Mouse (Mus musculus): Measurements from ENCODE around the gene Prkar2b.

The Prkar2b gene

GRCm38 (mm10) chr12:31966405-31966804 is 94.7 kb downstream of the Prkar2b start:
- in situ Hi-C loops (cut with MboI): loop anchor here (5.0 to 25.0 kb wide), 3 partner anchors 176 to 421 kb away; partner anchors contain the start of gene Ccdc71l

- in situ Hi-C loops (cut with MboI): loop anchor here (5.0 to 25.0 kb wide), 3 partner anchors 177 to 422 kb away; partner anchors contain the start of gene Ccdc71l
These were observed 95.4 kb downstream of the Prkar2b start for GRCm38 (mm10) chr12:31965517-31966212.

DNA sequence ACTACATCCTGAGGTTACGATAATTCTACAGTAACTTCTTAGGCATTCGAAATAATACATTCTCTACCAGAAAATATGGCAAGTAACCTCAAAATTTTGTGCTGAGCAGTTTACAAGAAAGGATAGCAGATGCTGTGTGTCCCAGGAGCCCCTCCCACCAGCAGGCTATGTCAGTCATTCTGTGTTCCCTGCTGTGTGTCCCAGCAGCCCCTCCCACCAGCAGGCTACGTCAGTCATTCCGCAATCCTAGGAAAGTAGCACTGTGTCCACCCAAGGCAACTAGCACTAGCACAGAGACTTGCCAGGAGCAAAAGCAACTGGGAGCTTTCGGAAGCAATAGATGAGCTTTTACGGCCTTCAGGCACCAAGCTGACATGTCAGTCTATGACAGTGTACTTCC is 97.0 kb downstream of the Prkar2b start:
- in situ Hi-C loops (cut with MboI): loop anchor here (25.0 kb wide), 1 partner anchor 423 kb away; the partner anchor contains the start of gene Ccdc71l

DNA sequence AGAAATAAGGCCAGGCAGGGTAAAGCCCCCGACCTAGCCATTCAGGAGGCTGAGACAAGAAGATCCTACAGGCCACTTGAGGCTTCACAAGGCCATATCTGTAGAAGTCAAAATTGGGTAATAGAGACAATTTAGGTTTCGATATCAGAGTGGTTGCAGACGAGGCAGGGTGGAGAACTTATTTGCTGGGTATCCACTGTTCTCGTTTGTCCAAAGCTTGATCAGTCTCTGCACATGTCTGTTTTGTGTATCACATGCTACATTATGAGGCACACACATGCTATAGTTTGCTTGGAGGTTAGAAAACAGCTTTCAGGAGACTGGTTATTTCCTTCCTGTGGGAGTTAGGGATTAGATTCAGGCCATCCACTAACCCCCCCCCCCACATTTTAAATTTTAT is 105.3 kb downstream of the Prkar2b start:
- in situ Hi-C loops (cut with MboI): loop anchor here (25.0 kb wide), 1 partner anchor 431 kb away; the partner anchor contains the start of gene Ccdc71l

- in situ Hi-C loops (cut with MboI): loop anchor here (25.0 kb wide), 1 partner anchor 437 kb away; the partner anchor contains the start of gene Ccdc71l
These were observed 110.5 kb downstream of the Prkar2b start for GRCm38 (mm10) chr12:31950659-31951031.

GRCm38 (mm10) chr12:31949759-31950658 is 111.1 kb downstream of the Prkar2b start, which contains the start of gene Hbp1:
Hbp1 (minus strand) TSS chr12:31950535.
- in situ Hi-C loops (cut with MboI): loop anchor here (25.0 kb wide), 2 partner anchors 437 to 438 kb away; partner anchors contain the start of gene Ccdc71l

GRCm38 (mm10) chr12:31949193-31949741 is 111.8 kb downstream of the Prkar2b start:
- in situ Hi-C loops (cut with MboI): loop anchor here (25.0 kb wide), 1 partner anchor 437 kb away; no protein-coding TSS in a partner anchor

GRCm38 (mm10) chr12:31948101-31949000 is 112.7 kb downstream of the Prkar2b start:
- in situ Hi-C loops (cut with MboI): loop anchor here (25.0 kb wide), 1 partner anchor 436 kb away; no protein-coding TSS in a partner anchor

- in situ Hi-C loops (cut with MboI): loop anchor here (25.0 kb wide), 1 partner anchor 435 kb away; no protein-coding TSS in a partner anchor
These were observed 113.6 kb downstream of the Prkar2b start for GRCm38 (mm10) chr12:31947476-31947875.

- in situ Hi-C loops (cut with MboI): loop anchor here (25.0 kb wide), 1 partner anchor 432 kb away; no protein-coding TSS in a partner anchor
These were observed 116.7 kb downstream of the Prkar2b start for GRCm38 (mm10) chr12:31944405-31944804.

DNA sequence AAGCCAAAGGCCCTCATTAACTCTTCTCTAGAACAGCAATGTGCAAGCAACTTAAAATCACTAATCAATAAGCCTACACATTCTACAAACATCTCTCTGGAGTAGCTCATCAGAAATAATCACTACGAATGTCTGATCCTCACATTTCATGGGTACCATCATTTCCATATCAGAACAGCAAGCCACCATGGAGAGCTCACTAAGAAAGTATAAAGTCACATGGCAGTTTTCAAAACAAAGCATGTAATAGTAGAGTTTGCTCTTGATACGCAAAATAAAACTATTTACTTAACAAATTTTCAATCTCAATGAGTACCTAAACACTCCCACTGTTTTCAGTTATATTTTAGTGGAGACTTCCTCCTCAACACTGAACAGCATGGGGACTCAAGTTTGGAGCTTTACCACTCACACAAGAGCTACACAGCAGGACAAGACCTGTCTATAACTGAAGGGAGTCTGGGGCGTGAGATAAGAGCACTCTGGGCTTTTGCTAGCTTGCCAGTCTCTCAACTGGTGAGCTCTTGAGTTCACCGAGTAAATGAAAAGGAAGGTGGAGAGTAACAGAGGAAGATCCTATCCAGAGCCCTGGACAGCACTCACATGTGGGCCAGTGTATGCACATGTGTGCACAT is 118.0 kb downstream of the Prkar2b start:
- in situ Hi-C loops (cut with MboI): loop anchor here (25.0 kb wide), 1 partner anchor 431 kb away; no protein-coding TSS in a partner anchor

- in situ Hi-C loops (cut with MboI): loop anchor here (25.0 kb wide), 1 partner anchor 427 kb away; no protein-coding TSS in a partner anchor
These were observed 122.1 kb downstream of the Prkar2b start for GRCm38 (mm10) chr12:31939026-31939425.

DNA sequence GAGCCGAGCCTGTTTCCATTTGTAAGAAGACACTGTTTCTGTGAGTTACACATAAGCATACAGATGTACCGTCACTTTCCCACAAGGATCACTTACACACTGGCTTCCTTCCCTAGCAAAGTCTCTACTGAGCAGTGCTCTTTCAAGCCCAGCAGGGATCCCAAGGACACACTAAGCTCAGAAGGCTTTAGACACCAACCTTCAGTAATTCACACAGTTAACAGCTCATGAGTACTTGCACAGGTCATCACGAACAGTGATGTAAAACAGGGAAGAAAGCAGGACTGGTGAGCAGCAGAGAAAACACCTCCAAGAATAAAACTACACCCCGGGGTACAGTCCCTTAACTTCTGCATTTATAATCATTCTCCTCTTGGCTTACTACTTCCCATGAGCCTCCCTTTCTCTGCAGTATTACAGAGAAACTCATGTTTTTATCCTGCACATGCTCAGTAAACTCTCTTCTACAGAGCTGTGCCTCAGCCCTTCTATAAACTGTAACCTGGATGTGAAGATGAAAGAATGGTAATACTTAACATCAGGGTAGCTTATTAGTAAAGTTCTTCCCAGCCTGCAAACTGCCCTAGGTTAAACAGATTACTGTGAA is 122.6 kb downstream of the Prkar2b start:
- in situ Hi-C loops (cut with MboI): loop anchor here (25.0 kb wide), 1 partner anchor 426 kb away; no protein-coding TSS in a partner anchor

GRCm38 (mm10) chr12:31937613-31938012 is 123.5 kb downstream of the Prkar2b start:
- in situ Hi-C loops (cut with MboI): loop anchor here (25.0 kb wide), 1 partner anchor 425 kb away; no protein-coding TSS in a partner anchor

- in situ Hi-C loops (cut with MboI): loop anchor here (25.0 kb wide), 1 partner anchor 424 kb away; no protein-coding TSS in a partner anchor
These were observed 124.3 kb downstream of the Prkar2b start for GRCm38 (mm10) chr12:31936657-31937300.

- in situ Hi-C loops (cut with MboI): loop anchor here (25.0 kb wide), 1 partner anchor 420 kb away; no protein-coding TSS in a partner anchor
These were observed 129.3 kb downstream of the Prkar2b start for GRCm38 (mm10) chr12:31931818-31932217.

- in situ Hi-C loops (cut with MboI): loop anchor here (25.0 kb wide), 1 partner anchor 416 kb away; no protein-coding TSS in a partner anchor
These were observed 132.6 kb downstream of the Prkar2b start for GRCm38 (mm10) chr12:31928498-31928897.

GRCm38 (mm10) chr12:31926661-31927061 is 134.4 kb downstream of the Prkar2b start:
- in situ Hi-C loops (cut with MboI): loop anchor here (25.0 kb wide), 1 partner anchor 414 kb away; no protein-coding TSS in a partner anchor

All from mature B cell (primary cell).